Mouse (Mus musculus) kidney, postnatal 36 days (tissue): ENCODE measurements around the gene Olfr25.

Experiments
- DNase-seq, 2 experiments: peaks; one replicate each; pipeline ENCODE4 v3.0.0; 2021 to 2022; ENCODE audit warnings: mixed read lengths in 2 of 2

The Olfr25 gene

DNA sequence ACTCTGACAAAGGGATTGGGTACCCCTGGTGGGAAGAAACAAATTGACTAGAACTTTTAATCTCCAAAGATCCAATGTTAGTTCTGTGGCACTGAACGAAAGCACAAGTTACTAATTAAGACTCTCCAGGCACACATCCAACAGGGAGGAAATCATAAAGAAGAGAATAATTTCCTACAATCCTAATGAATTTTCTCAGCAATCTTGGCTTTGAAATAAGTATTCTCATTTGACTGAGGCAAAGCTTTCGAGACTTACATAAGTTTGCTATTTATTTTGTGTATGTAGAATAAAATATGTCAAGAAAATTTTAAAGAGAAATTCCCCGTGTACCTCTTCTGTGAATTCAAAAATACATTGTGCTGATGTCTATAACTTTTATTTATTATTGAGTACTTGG lies at the start of gene Olfr25:
TSS of gene Olfr25 (plus strand) at position 301 of the 400 bp plus-strand sequence.
- no peak for DNase-seq

DNA sequence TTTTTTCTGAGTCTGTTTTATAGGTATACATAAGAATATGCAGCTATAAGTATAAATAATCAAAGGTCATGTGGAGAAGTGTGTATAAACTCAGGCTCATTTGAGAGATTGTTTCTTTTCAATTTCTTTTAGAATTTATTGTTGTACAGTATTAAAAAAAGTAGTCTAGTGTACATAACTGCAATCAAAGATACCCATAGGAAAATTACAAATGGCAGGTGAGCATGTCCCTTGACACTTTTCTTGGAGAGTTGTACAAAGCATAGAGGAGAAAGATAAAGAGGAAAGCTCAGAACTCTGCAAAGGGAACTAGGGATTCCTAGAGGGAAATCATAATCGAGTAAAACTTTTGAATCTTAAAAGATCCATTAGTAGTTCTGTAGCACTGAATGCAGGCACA lies 38.1 kb upstream of the Olfr25 start, which contains the start of gene Olfr896-ps1:
TSS of gene Olfr896-ps1 (plus strand) at position 301 of the 400 bp plus-strand sequence.
- no peak for DNase-seq

DNA sequence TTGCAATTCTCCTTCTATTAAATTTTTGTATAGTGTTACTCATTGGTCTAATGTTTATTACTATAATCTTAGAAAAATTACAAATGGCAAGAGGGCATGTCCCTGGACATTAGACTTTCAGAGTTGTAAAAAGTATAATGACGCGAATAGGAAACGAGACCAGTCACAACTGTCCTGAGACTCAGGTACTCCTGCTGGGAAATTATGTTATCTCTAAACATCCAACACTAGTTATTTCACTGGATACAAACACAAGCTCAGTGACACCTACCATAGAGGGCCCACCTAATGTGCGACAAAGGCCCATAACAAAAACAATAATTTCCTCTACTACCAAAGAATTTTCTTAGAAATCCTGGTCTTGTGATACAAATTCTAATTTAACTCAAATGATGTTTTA lies 19.3 kb downstream of the Olfr25 start, which contains the start of gene Olfr898:
TSS of gene Olfr898 (plus strand) at position 301 of the 400 bp plus-strand sequence.
- no peak for DNase-seq

DNA sequence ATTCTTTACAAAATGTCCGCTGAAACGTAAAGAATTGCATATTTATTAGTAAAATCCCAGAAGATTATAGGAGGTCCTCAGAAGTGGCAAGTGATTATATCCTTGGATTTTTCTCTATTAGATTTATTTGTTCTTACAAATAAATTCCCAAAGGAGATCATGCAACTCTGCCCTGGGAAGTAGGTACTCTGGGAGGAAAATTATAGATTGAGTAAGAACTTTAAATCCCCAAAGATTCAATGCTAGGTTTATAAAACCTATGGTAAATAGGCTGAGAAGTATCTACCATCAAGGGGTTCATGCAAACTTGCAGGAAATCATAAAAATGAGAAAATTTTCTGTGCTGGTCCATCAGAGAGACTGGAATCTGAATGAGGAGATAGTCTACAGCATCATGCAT lies 37.7 kb downstream of the Olfr25 start, which contains the start of gene Olfr250:
TSS of gene Olfr250 (plus strand) at position 301 of the 400 bp plus-strand sequence.
- DNase-seq: no peak

DNA sequence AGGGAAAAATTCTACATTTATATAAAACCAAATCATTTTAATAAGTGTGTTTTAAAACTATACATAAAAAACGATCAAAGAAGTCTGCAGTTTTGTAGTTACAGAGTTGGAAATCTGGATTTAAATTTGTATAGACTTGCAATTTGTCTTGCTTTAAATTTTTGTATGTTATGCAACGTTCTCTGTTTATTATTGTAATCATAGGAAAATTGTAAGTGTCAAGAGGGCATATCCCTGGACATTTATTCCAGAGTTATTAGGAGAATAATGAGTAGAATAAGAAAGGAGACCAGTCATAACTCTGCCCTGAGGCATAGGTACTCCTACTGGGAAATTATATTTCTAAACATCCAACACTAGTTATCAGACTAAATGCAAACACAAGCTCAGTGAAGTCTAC lies 47.9 kb downstream of the Olfr25 start, which contains the start of gene Olfr251:
TSS of gene Olfr251 (plus strand) at position 301 of the 400 bp plus-strand sequence.
- no peak for DNase-seq
